Mouse (Mus musculus): Measurements from ENCODE around the gene Nktr. TPM values are rescaled to one million over a fixed set of nuclear protein-coding genes. Genes with fewer than 3 reads are reported as not detected.
A peak's percentile ranks its signal among the peaks of the same experiment; 100 is the strongest.

The Nktr gene
- total RNA-seq, 2 experiments from 2014 or later = 24.2 to 29.9 TPM

GRCm38 (mm10) chr9:121757835-121758814, 39.2 kb downstream of the Nktr start:
- DNase-seq = peak; percentile 68
- intact Hi-C loops (cut with DNase I; ENCODE audit: low total_unique reads) = no loop called here

- intact Hi-C loops (cut with DNase I; ENCODE audit: low total_unique reads) = no loop called here
- DNase-seq = peak; percentile 76
These were observed 40.4 kb downstream of the Nktr start, which contains the start of gene Zfp651 for GRCm38 (mm10) chr9:121759091-121760081. Zfp651 (plus strand) TSS chr9:121759330.

- intact Hi-C loops (cut with DNase I; ENCODE audit: low total_unique reads) = no loop called here
- peak; percentile 88 for DNase-seq
These were observed 41.5 kb downstream of the Nktr start for GRCm38 (mm10) chr9:121760271-121761090.

GRCm38 (mm10) chr9:121761091-121761665, 42.2 kb downstream of the Nktr start:
- DNase-seq = no peak
- intact Hi-C loops (cut with DNase I; ENCODE audit: low total_unique reads) = no loop called here

- no peak for DNase-seq
- intact Hi-C loops (cut with DNase I; ENCODE audit: low total_unique reads) = no loop called here
These were observed 42.8 kb downstream of the Nktr start for GRCm38 (mm10) chr9:121761787-121762186.

- DNase-seq = no peak
- intact Hi-C loops (cut with DNase I; ENCODE audit: low total_unique reads) = no loop called here
These were observed 43.3 kb downstream of the Nktr start for GRCm38 (mm10) chr9:121762248-121762647.

GRCm38 (mm10) chr9:121762761-121763160, 43.8 kb downstream of the Nktr start:
- intact Hi-C loops (cut with DNase I; ENCODE audit: low total_unique reads) = no loop called here
- DNase-seq = peak; percentile 69

- intact Hi-C loops (cut with DNase I; ENCODE audit: low total_unique reads) = no loop called here
These were observed 44.7 kb downstream of the Nktr start for GRCm38 (mm10) chr9:121763716-121764115.

GRCm38 (mm10) chr9:121765166-121765855, 46.3 kb downstream of the Nktr start:
- no peak for DNase-seq
- intact Hi-C loops (cut with DNase I; ENCODE audit: low total_unique reads) = no loop called here

More at GRCm38 (mm10) chr9:121763716-121764115, 44.7 kb downstream of the Nktr start:
- DNase-seq = peak; percentile 71

- no peak for DNase-seq
- intact Hi-C loops (cut with DNase I; ENCODE audit: low total_unique reads) = no loop called here
These were observed 53.4 kb downstream of the Nktr start for GRCm38 (mm10) chr9:121772412-121772811.

- no peak for DNase-seq
- intact Hi-C loops (cut with DNase I; ENCODE audit: low total_unique reads) = no loop called here
These were observed 57.0 kb downstream of the Nktr start for GRCm38 (mm10) chr9:121775951-121776350.

GRCm38 (mm10) chr9:121776511-121776910, 57.5 kb downstream of the Nktr start:
- intact Hi-C loops (cut with DNase I; ENCODE audit: low total_unique reads) = no loop called here

GRCm38 (mm10) chr9:121777484-121778065, 58.6 kb downstream of the Nktr start, which contains the start of gene Klhl40:
Klhl40 (plus strand) TSS chr9:121777607.
- intact Hi-C loops (cut with DNase I; ENCODE audit: low total_unique reads) = no loop called here
- peak; percentile 66 for DNase-seq

More at GRCm38 (mm10) chr9:121776511-121776910, 57.5 kb downstream of the Nktr start:
- DNase-seq = no peak

- DNase-seq = peak; percentile 67
- intact Hi-C loops (cut with DNase I; ENCODE audit: low total_unique reads) = no loop called here
These were observed 59.2 kb downstream of the Nktr start for GRCm38 (mm10) chr9:121778066-121778624.

GRCm38 (mm10) chr9:121784801-121785200, 65.8 kb downstream of the Nktr start:
- intact Hi-C loops (cut with DNase I; ENCODE audit: low total_unique reads) = no loop called here
- no peak for DNase-seq

GRCm38 (mm10) chr9:121785261-121785660, 66.3 kb downstream of the Nktr start:
- no peak for DNase-seq
- intact Hi-C loops (cut with DNase I; ENCODE audit: low total_unique reads) = no loop called here

GRCm38 (mm10) chr9:121786359-121786758, 67.4 kb downstream of the Nktr start:
- no peak for DNase-seq

More at GRCm38 (mm10) chr9:121786359-121786758, 67.4 kb downstream of the Nktr start:
- intact Hi-C loops (cut with DNase I; ENCODE audit: low total_unique reads) = no loop called here
